Mouse (Mus musculus) midbrain, embryonic 13.5 days (tissue): Measurements from ENCODE around the gene Wdr41. TPM values are rescaled to one million over a fixed set of nuclear protein-coding genes. Genes with fewer than 3 reads are reported as not detected.

ENCODE experiments used
- ATAC-seq: fragments of 200-750 bp; cut with Nextera tagmentation; 2 replicates; pipeline ENCODE4 v1.8.0; 2017; ENCODE audit warnings: mild to moderate bottlenecking, moderate TSS enrichment, moderate library complexity
- H3K27ac ChIP-seq: fragments of 300-500 bp; sonication (generic); 2 replicates; pipeline ENCODE4 v1.5.1; 2015; ENCODE audit warnings: inconsistent platforms, mild to moderate bottlenecking, moderate library complexity
- H3K27me3 ChIP-seq: fragments of 300-500 bp; sonication (generic); 2 replicates; pipeline ENCODE4 v1.6.1; 2015; ENCODE audit warnings: mild to moderate bottlenecking, inconsistent platforms
- H3K36me3 ChIP-seq: fragments of 300-500 bp; sonication (generic); 2 replicates; pipeline ENCODE4 v1.6.1; 2015; ENCODE audit warnings: mild to moderate bottlenecking, inconsistent platforms
- H3K4me1 ChIP-seq: fragments of 300-500 bp; sonication (generic); replicated peaks from 2 replicates; pipeline ENCODE4 v1.6.1; 2015; ENCODE audit warnings: inconsistent platforms
- H3K4me2 ChIP-seq: fragments of 300-500 bp; sonication (generic); replicated peaks from 2 replicates; pipeline ENCODE4 v1.6.1; 2015; ENCODE audit warnings: moderate library complexity, mild to moderate bottlenecking, inconsistent platforms
- H3K4me3 ChIP-seq: fragments of 300-500 bp; sonication (generic); replicated peaks from 2 replicates; pipeline ENCODE4 v1.5.1; 2015; ENCODE audit warnings: mild to moderate bottlenecking, inconsistent platforms
- H3K9ac ChIP-seq: fragments of 300-500 bp; sonication (generic); replicated peaks from 2 replicates; pipeline ENCODE4 v1.6.1; 2015; ENCODE audit warnings: mild to moderate bottlenecking, inconsistent platforms
- H3K9me3 ChIP-seq: fragments of 300-500 bp; sonication (generic); 2 replicates; pipeline ENCODE4 v1.6.1; 2016; ENCODE audit warnings: mild to moderate bottlenecking, inconsistent platforms
- WGBS: fragments of 180-500 bp; shearing (Covaris S2); methylation state at CpG from one replicate; pipeline ENCODE4 v1.1.7; 2015; 5-methylcytosine and 5-hydroxymethylcytosine counted together
- polyA plus RNA-seq: library from polyadenylated mRNA; unstranded; fragments of >200 nt; fragmentation: Nextera tagmentation; extraction: Ambion mirVana; gene quantifications from 2 replicates; pipeline ENCODE4 v1.2.1, GENCODE M21; 2015

Wdr41 gene
- polyA plus RNA-seq, 1 experiment from 2014 or later = 22.9 TPM

DNA sequence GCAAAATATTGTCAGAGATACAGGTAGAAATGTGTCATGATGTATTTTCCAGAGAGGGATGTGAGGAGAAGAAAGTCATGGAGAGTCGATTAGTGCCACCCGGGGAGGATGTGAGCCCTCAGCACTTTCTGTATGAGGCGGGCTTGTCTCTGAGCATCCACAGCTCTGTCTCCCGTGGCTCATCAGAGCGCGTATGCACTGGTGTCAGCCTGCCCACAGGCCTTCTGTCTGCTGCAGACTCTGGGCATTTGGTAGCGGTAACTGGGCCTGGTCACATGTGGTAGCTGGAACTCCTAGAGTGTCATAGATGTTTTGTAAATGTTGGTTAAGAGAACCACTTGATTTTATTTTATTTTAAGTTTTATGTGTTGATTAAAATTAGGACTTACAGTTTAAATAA is 33.1 kb downstream of the Wdr41 start:
- WGBS = 86% methylated on average over 7 of the region's 7 CpGs
- Histone ChIP-seq H3K9me3 (no peaks in the 10 kb centered on the region), H3K9ac (no peak overlapping the region), H3K27me3 (no peaks in the 10 kb centered on the region), H3K27ac (no peak overlapping the region), H3K4me2 (no peak overlapping the region), H3K4me1 (no peaks in the 10 kb centered on the region), H3K36me3 (peaks cover 18% of the 10 kb centered on the region), H3K4me3 (no peak overlapping the region)
- no peak for ATAC-seq

DNA sequence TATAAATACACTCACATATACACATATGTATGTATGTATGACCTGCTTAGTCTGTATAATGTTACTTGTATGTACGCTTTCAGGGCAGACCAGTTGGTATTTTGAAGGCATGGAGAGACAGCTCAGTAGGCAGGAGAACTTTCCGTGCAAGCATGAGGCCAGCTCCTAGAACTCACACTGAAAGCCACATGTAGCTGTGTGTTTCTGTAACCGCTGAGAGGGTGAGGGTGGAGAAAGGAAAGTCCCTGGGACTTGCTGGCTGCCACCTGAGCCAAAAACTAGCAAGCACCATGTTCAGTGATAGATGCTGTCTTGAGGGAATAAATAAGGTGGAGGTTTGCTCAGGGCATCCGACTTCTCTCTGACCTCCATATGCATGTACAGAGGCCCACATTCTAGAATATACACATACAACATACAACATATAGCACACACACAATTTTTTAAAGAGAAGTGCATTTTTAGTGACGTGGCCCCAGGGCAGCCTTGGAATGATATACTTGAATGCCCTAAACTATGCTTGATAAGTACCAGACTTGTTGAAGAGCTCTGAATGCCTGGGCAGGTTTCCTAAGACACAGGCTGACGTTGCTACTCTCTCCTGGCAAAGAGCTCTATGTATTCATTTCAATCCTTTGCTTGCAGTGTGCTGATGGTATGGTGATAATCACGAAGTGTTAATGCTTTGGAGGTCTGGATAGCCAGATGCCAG is 35.6 kb downstream of the Wdr41 start:
- no peaks in the 10 kb centered on the region for H3K27me3 ChIP-seq
- WGBS = 93% methylated on average over 7 of the region's 7 CpGs
- no peaks in the 10 kb centered on the region for H3K9me3 ChIP-seq
- H3K4me2 ChIP-seq = no peak overlapping the region
- no peak overlapping the region for H3K9ac ChIP-seq
- H3K36me3 ChIP-seq = peaks cover 18% of the 10 kb centered on the region
- no peak overlapping the region for H3K27ac ChIP-seq
- no peak overlapping the region for H3K4me3 ChIP-seq
- no peaks in the 10 kb centered on the region for H3K4me1 ChIP-seq
- ATAC-seq = no peak

DNA sequence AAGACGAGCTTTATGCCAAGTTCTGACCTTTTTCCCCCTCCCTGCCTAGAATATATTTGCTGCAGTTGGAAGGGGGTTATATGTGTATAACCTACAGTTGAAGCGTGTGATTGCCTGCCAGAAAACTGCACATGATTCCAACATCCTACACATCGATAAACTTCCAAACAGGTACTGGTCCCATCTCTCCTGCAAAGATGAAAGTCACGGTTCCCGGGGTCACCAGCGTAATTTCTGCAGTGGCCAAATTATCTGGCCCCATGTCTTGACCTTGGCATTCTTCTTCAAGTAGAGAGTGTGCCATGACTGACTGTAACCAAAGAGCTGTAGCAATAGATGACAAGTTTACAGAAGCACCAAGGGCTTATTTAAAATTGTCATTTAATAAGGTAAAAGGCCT is 41.1 kb downstream of the Wdr41 start:
- Histone ChIP-seq H3K9me3 (no peaks in the 10 kb centered on the region), H3K27ac (no peak overlapping the region), H3K36me3 (peaks cover 10% of the 10 kb centered on the region), H3K9ac (no peak overlapping the region), H3K4me3 (no peak overlapping the region), H3K4me2 (no peak overlapping the region), H3K27me3 (peaks cover 3% of the 10 kb centered on the region; the same call in 1 of the 2 replicates), H3K4me1 (peaks cover 17% of the 10 kb centered on the region)
- no peak for ATAC-seq
- WGBS = 89% methylated on average over 6 of the region's 6 CpGs

DNA sequence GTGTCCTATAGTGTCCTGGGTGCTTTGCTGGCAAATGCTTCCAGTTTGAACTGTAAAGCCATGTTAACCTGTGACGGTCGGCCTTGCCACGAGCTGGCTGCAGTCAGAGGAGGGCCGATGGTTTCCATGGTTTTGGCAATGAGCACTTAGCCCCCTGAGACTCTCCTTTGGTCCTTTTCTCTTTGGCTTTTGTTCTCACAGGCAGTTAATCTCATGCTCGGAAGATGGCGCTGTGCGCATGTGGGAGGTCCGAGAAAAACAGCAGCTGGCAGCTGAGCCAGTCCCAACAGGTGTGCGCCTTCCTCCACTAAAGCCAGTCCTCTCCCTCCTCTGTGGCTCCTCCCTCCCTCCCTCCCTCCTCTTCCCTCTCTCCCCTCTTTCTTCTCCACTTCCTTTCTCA is 41.8 kb downstream of the Wdr41 start:
- H3K27ac ChIP-seq = no peak overlapping the region
- peaks cover 9% of the 10 kb centered on the region for H3K36me3 ChIP-seq
- peak overlapping the region; percentile 13; the same call in 1 of the 2 replicates for H3K4me2 ChIP-seq
- ATAC-seq = peak; percentile 87
- H3K4me3 ChIP-seq = no peak overlapping the region
- H3K9ac ChIP-seq = peak overlapping the region; percentile 50
- peaks cover 3% of the 10 kb centered on the region; the same call in 1 of the 2 replicates for H3K27me3 ChIP-seq
- peaks cover 17% of the 10 kb centered on the region for H3K4me1 ChIP-seq
- no peaks in the 10 kb centered on the region for H3K9me3 ChIP-seq
- 0% methylated on average over 9 of the region's 9 CpGs for WGBS

DNA sequence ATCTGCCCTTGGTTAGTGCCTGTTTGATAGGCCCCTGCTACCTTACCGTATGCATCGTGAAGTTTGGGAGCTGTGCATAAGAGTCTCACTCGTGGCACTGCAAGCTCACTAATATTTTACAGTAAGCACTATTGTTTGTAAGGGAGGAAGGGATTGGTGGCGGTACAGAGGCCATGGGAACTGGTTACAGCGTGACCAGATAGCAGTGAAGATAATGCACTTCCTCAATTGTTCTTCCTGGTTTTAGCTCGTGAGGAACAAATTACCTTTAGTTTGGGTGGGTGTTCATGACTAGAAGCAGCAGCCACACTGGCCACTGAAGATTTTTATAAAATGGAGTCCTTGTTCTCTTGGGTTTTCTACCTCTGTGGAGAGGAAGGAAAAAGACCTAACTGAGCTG is 43.2 kb downstream of the Wdr41 start:
- Histone ChIP-seq H3K27me3 (peaks cover 3% of the 10 kb centered on the region; the same call in 1 of the 2 replicates), H3K36me3 (peaks cover 6% of the 10 kb centered on the region), H3K4me2 (no peak overlapping the region), H3K9ac (no peak overlapping the region), H3K9me3 (no peaks in the 10 kb centered on the region), H3K27ac (no peak overlapping the region), H3K4me3 (no peak overlapping the region), H3K4me1 (peaks cover 17% of the 10 kb centered on the region)
- ATAC-seq = no peak
- 92% methylated on average over 6 of the region's 6 CpGs for WGBS

DNA sequence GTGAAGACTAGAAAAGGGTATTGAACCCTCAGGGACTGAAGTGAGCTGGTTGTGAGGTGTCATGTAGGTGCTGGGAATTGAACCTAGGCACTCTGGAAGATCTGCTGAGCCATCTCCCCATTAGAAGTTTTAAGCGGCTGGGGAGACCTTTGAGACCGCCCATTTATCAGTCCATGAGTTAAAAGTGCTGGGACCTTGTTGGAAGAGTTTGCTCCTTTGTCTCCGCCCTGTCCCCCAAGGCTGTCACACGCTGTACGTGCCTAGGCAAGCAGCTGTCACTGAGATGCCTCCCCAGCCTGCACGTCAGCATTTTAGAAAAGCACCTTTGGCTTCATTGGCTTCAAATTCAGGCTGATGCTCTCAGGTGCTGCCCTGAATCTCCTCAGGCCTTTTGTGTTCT is 44.1 kb downstream of the Wdr41 start:
- H3K4me3 ChIP-seq = no peak overlapping the region
- ATAC-seq = no peak

DNA sequence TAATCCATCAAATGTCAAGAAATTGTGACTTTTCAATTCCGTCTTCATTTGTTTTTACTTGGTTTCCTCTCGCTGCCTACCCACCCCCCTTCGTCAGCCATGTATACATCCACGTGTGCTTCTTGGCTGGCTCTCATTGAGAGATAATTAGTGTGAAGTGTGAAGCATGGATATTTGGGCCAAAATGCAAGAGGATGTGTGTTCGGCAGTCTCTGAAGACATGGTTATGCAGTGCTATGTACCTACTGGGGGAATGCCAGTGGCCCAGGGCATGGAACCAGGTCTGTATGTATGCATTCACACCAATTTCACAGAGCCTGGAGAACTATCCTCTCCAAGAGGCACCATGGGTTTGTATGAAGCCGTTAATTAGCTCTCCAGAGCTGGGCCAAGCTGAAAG is 54.7 kb downstream of the Wdr41 start:
- H3K27me3 ChIP-seq = no peaks in the 10 kb centered on the region
- no peak for ATAC-seq
- H3K4me2 ChIP-seq = no peak overlapping the region
- H3K9ac ChIP-seq = no peak overlapping the region
- no peaks in the 10 kb centered on the region for H3K4me1 ChIP-seq
- 89% methylated on average over 6 of the region's 6 CpGs for WGBS
- H3K36me3 ChIP-seq = peaks cover 15% of the 10 kb centered on the region
- H3K4me3 ChIP-seq = no peak overlapping the region
- H3K9me3 ChIP-seq = no peaks in the 10 kb centered on the region
- H3K27ac ChIP-seq = no peak overlapping the region

More for the DNA sequence above, 44.1 kb downstream of the Wdr41 start:
- Histone ChIP-seq H3K27me3 (peaks cover 3% of the 10 kb centered on the region; the same call in 1 of the 2 replicates), H3K27ac (no peak overlapping the region), H3K4me2 (no peak overlapping the region), H3K9me3 (no peaks in the 10 kb centered on the region), H3K4me1 (peaks cover 17% of the 10 kb centered on the region), H3K36me3 (peaks cover 6% of the 10 kb centered on the region), H3K9ac (no peak overlapping the region)
- WGBS = 91% methylated on average over 6 of the region's 6 CpGs

DNA sequence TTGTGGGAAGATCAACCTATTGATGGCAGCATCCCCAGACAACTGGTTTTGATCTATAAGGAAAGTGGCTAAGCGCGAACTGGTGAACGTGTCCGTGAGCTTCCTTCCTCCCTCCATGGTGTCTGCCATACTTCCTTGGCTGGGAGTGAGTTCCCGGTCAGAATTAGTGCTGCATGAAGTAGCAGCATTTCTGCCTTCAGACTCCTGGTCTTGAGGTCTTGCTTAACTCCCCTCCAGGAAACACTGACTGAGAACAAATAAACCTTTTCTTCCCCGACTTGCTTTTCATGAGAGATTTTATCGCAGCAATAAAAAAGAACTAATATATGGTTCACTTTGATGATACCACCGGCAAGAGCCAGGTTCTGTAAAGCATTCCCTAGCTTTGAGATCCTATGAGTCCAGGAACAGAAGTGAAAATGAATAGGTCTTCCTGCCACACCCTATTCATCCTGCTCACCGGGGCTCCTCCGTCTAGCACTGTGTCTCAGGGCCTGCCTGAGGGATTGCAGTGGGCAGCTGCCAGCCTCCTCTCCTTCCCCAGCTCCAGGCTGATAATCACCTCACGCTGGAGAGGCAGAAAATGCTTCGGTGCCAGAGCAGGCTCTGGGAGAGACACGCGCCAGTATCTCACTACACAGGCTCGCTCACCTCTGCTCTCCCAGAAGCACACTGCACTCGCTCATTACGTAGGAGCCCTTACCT is 56.1 kb downstream of the Wdr41 start:
- Histone ChIP-seq H3K4me1 (no peaks in the 10 kb centered on the region), H3K4me3 (no peak overlapping the region), H3K9me3 (no peaks in the 10 kb centered on the region), H3K27ac (no peak overlapping the region), H3K27me3 (no peaks in the 10 kb centered on the region), H3K36me3 (peaks cover 15% of the 10 kb centered on the region), H3K4me2 (no peak overlapping the region), H3K9ac (no peak overlapping the region)
- 69% methylated on average over 17 of the region's 17 CpGs for WGBS
- no peak for ATAC-seq

DNA sequence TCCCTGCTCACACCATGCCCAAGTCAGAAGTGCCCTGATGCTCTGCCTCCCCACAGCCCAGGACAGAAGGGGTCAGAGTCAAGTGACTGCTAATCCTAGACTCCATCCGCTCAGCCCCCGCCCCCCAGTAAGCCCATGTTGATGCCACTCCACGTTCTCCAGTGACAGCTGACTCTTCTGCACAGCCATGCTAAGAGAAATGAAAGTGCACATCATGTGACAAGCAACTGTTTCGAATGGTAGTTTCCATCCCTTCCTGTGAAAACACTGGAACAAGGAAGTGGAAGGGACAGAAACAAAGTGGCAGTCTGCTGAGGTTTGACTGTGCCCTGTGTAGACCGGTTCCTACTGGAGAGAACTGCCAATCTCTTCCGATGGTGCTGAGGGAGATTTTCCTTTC is 56.8 kb downstream of the Wdr41 start:
- Histone ChIP-seq H3K9me3 (no peaks in the 10 kb centered on the region), H3K27me3 (no peaks in the 10 kb centered on the region), H3K27ac (no peak overlapping the region), H3K4me2 (no peak overlapping the region), H3K4me3 (no peak overlapping the region), H3K36me3 (peaks cover 10% of the 10 kb centered on the region), H3K9ac (no peak overlapping the region), H3K4me1 (no peaks in the 10 kb centered on the region)
- ATAC-seq = no peak
- WGBS = 81% methylated on average over 6 of the region's 6 CpGs

DNA sequence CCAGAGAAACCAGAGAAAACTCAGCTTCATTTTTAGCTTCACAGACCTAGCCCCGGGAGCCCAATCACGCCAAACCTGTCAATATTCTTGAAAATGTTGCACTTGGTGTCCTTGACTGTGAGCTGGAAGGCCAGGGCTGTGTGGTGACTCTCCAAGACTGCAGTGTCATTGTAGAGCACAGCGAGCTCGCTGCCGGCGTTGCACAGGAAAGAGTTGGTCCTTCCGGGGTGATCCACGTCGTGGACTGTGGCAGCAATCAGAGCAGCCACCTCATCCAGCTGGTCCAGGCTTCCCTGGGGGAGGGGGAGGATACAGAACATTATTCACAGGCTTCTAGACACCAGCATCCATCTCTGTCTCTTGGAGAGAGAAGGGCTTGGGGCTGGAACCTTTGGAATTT is 58.0 kb downstream of the Wdr41 start:
- no peaks in the 10 kb centered on the region for H3K4me1 ChIP-seq
- H3K4me2 ChIP-seq = no peak overlapping the region
- no peak overlapping the region for H3K9ac ChIP-seq
- no peak overlapping the region for H3K4me3 ChIP-seq
- no peaks in the 10 kb centered on the region for H3K9me3 ChIP-seq
- H3K36me3 ChIP-seq = peaks cover under 1% of the 10 kb centered on the region; the same call in 1 of the 2 replicates
- 90% methylated on average over 9 of the region's 9 CpGs for WGBS
- ATAC-seq = no peak
- H3K27me3 ChIP-seq = no peaks in the 10 kb centered on the region
- H3K27ac ChIP-seq = no peak overlapping the region

DNA sequence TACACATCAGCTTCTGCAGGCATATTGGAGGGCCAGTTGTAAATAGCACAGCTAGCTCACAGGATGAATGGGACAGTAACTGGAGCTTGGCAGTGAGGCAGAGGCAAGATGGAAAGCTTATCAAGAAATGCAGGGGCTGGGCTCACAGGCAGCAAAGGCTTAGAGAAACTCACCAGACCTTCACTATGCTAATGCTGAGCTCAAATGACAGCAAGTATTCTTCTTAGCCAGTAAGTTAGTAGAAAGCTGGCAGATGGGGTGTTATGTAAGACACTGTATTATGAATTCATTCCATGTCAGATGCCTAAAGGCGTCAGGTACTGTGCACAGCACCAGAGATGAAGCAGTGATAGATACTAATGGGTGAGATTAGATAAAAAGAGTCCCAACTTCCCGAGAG is 58.6 kb downstream of the Wdr41 start:
- Histone ChIP-seq H3K9ac (no peak overlapping the region), H3K4me2 (no peak overlapping the region), H3K36me3 (no peaks in the 10 kb centered on the region), H3K9me3 (no peaks in the 10 kb centered on the region), H3K27ac (no peak overlapping the region), H3K4me1 (no peaks in the 10 kb centered on the region), H3K27me3 (no peaks in the 10 kb centered on the region), H3K4me3 (no peak overlapping the region)
- 85% methylated on average over 2 of the region's 2 CpGs for WGBS
- no peak for ATAC-seq

DNA sequence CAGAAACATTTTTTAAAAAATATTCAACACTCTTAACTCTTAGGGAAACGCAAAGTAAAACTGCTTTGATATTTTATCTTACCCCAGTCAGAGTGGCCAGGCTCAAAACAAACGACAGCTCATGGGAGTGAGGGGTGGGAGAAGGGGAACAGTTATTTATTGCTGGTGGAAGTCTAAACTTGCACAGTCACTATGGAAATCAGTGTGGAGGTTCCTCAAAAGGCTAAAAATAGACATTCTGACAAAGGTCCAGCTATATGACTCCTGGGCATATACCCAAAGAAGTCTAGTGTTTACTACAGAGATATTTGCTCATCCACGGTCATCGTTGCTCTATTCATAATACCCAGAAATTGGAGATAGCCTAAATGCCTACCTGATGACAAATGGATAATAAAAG is 62.1 kb downstream of the Wdr41 start:
- Histone ChIP-seq H3K4me3 (no peak overlapping the region), H3K4me1 (no peaks in the 10 kb centered on the region), H3K9ac (no peak overlapping the region), H3K27me3 (no peaks in the 10 kb centered on the region), H3K36me3 (no peaks in the 10 kb centered on the region), H3K4me2 (no peak overlapping the region), H3K9me3 (no peaks in the 10 kb centered on the region), H3K27ac (no peak overlapping the region)
- 94% methylated on average over 4 of the region's 4 CpGs for WGBS
- ATAC-seq = no peak
